ENCODE assay signal across 12 mouse cellular contexts in genomic region chr3:7787665-7788064, GRCm38 (mm10).
A peak's percentile ranks its signal among the peaks of the same experiment; 100 is the strongest.
DNase-seq lines count a peak whose midpoint lies in the region.
"Had no signal": no experiment of that assay in that cellular context is flagged by ENCODE, and none has a peak within 500 bp of the region (broad histone marks: within the 10 kb centered on the region; RNA-seq: fewer than 3 reads in every experiment).

No protein-coding gene starts in this region.

- peak; percentile 1 to 7 for DNase-seq in left cerebral cortex, postnatal 14 days (ENCODE audit: low spot score in 2 of 2)
- DNase-seq in left cerebral cortex, adult 11 months (ENCODE audit: low spot score): no peak
- peak; percentile 80 for DNase-seq in cerebellum, adult 11 months
- DNase-seq in cerebellum, adult 9-11 months: peak; percentile 93
- DNase-seq in layer of hippocampus, postnatal 14 days (ENCODE audit: low spot score in 2 of 2): peak; percentile 40 to 86
- DNase-seq in heart, postnatal 36 days: no peak
- DNase-seq in heart, postnatal 10 days: no peak
- no peak for DNase-seq in spleen, postnatal 14 days (ENCODE audit: low spot score in 2 of 2)
- DNase-seq: embryo, embryonic 11 days; gastrocnemius, postnatal 10 days; lung, adult 18-20 months; thymus, adult 2 months had no signal

- intact Hi-C loops in left cerebral cortex, postnatal 14 days (cut with DNase I): no loop called here
- intact Hi-C loops in heart, postnatal 36 days (cut with DNase I): no loop called here
- intact Hi-C loops in heart, postnatal 10 days (cut with DNase I): no loop called here

Comparison
In these comparisons a context has a peak if more than half of its experiments do, and no peak if none do; other contexts are left out.
1. DNase-seq: peak in left cerebral cortex, postnatal 14 days (2 of 2), cerebellum, adult 11 months (single experiment), cerebellum, adult 9-11 months (single experiment) and layer of hippocampus, postnatal 14 days (2 of 2); none in left cerebral cortex, adult 11 months (single experiment), heart, postnatal 36 days (0 of 2), heart, postnatal 10 days (0 of 2) and spleen, postnatal 14 days (0 of 2).